Mouse (Mus musculus) myocyte (in vitro differentiated cells): ENCODE measurements at regions not wholly inside any gene's neighbourhood (a gene's known extent, or its start where the extent isn't known, plus 50 kb on each side); places are given as distances from the start of the nearest gene placed in this dataset.

Experiments used
- CEBPB ChIP-seq: IDR thresholded peaks from 2 replicates; pipeline ENCODE4 v1.6.1; 2011; ENCODE audit warnings: mild to moderate bottlenecking, moderate library complexity; ENCODE audit not compliant: poor library complexity, insufficient read depth, severe bottlenecking
- MAX ChIP-seq: IDR thresholded peaks from one replicate; pipeline ENCODE4 v1.6.1; 2011; ENCODE audit warnings: low read depth, mild to moderate bottlenecking, control low read depth
- MYOD1 ChIP-seq, 3 experiments: IDR thresholded peaks; one replicate each; pipeline ENCODE4 v1.6.1; 2011; ENCODE audit warnings: control low read depth in 2 of 3, low read depth in 2 of 3, mild to moderate bottlenecking in 2 of 3, moderate library complexity in 1 of 3; ENCODE audit not compliant: insufficient read length in 2 of 3, control insufficient read depth in 1 of 3
- POLR2A ChIP-seq: IDR thresholded peaks from one replicate; pipeline ENCODE4 v1.6.1; 2011; ENCODE audit warnings: low read depth, mild to moderate bottlenecking, control low read depth, moderate library complexity; ENCODE audit not compliant: insufficient read length
- POLR2AphosphoS2 ChIP-seq: IDR thresholded peaks from one replicate; pipeline ENCODE4 v1.6.1; 2011; ENCODE audit warnings: low read depth, control low read depth; ENCODE audit not compliant: insufficient read length
- REST ChIP-seq: IDR thresholded peaks from one replicate; pipeline ENCODE4 v1.6.1; 2011; ENCODE audit warnings: mild to moderate bottlenecking, control low read depth, moderate library complexity; ENCODE audit not compliant: insufficient read depth, insufficient read length
- TCF12 ChIP-seq: IDR thresholded peaks from one replicate; pipeline ENCODE4 v1.6.1; 2011; ENCODE audit warnings: mild to moderate bottlenecking, control low read depth; ENCODE audit not compliant: poor library complexity, insufficient read depth, severe bottlenecking
- USF1 ChIP-seq: IDR thresholded peaks from one replicate; pipeline ENCODE4 v1.6.1; 2011; ENCODE audit warnings: low read depth, mild to moderate bottlenecking, control low read depth, moderate library complexity

DNA sequence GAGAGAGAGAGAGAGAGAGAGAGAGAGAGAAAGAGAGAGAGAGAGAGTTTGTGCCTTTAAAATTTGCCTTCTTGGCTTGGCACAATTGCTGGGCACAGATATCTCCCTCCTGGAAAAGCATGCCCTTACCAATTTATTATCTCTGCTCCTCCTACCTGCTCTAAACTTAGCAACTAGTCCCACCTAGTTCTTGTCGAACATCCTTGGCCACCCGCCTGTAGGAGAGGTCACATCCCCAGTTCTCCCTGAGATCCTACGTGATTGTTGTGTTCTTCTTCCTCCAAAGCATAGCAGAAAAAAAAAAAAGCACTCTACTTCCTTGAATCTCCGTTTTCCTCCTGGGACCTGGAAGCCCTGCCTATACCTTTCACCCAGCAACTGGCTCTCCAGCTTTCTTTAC, 101.8 kb downstream of the Polr2m start:
- TF ChIP-seq USF1 (no peak), POLR2AphosphoS2 (no peak), REST (no peak), MYOD1 (IDR thresholded peaks at IDR 0.05; ENCODE audit: control insufficient read depth in 1 of 3, insufficient read length in 2 of 3, low read depth in 2 of 3) (no peak), POLR2A (no peak), MAX (no peak), CEBPB (no peak), TCF12 (no peak)
